Mouse (Mus musculus): ENCODE results near the gene Fxr1. TPM values are rescaled to one million over a fixed set of nuclear protein-coding genes. Genes with fewer than 3 reads are reported as not detected.
"Not testable (repeated sequence)": the region's sequence is repeated elsewhere in the genome, so short reads cannot be mapped to it uniquely, and the experiment has no call there.

Gene Fxr1
- polyA plus RNA-seq, 1 experiment from 2014 or later, result 46.3 TPM

- no peak for TF ChIP-seq CTCF (IDR thresholded peaks at IDR 0.05; ENCODE audit: low read depth)
- ATAC-seq (replicated peaks; ENCODE audit: low FRiP score, low read depth) (no peak), DNase-seq (ENCODE audit: low spot score) (peak; percentile 3)
- Histone ChIP-seq H3K27me3 (ENCODE audit: insufficient read depth, low read length) (no peaks in the 10 kb centered on the region), H3K27ac (no peak overlapping the region), H3K36me3 (ENCODE audit: insufficient read depth, low read length) (no peaks in the 10 kb centered on the region), H3K4me3 (replicated peaks; ENCODE audit: low read depth, low read length) (no peak overlapping the region), H3K9me3 (replicated peaks; ENCODE audit: low read length) (no peaks in the 10 kb centered on the region), H3K4me1 (replicated peaks; ENCODE audit: insufficient read depth, low read length) (no peaks in the 10 kb centered on the region), H3K4me2 (ENCODE audit: low read length) (no peak overlapping the region), H3K9ac (ENCODE audit: low read depth, low read length) (no peak overlapping the region)
- 73% methylated on average over 14 of the region's 14 CpGs for WGBS
Measured at GRCm38 (mm10) chr3:33993421-33994126, 26.2 kb upstream of the Fxr1 start.

- ATAC-seq (replicated peaks; ENCODE audit: low FRiP score, low read depth) (no peak), DNase-seq (ENCODE audit: low spot score) (no peak)
- H3K4me2 ChIP-seq (ENCODE audit: low read length), result no peak overlapping the region
- no peak overlapping the region for H3K4me3 ChIP-seq (replicated peaks; ENCODE audit: low read depth, low read length)
- WGBS, result 51% methylated on average over 3 of the region's 3 CpGs
- no peak for TF ChIP-seq CTCF (IDR thresholded peaks at IDR 0.05; ENCODE audit: low read depth)
- H3K27ac ChIP-seq, result no peak overlapping the region
- H3K36me3 ChIP-seq (ENCODE audit: insufficient read depth, low read length), result no peaks in the 10 kb centered on the region
- H3K4me1 ChIP-seq (replicated peaks; ENCODE audit: insufficient read depth, low read length), result no peaks in the 10 kb centered on the region
- H3K9me3 ChIP-seq (replicated peaks; ENCODE audit: low read length), result no peaks in the 10 kb centered on the region
- no peak overlapping the region for H3K9ac ChIP-seq (ENCODE audit: low read depth, low read length)
- H3K27me3 ChIP-seq (ENCODE audit: insufficient read depth, low read length), result no peaks in the 10 kb centered on the region
Measured at GRCm38 (mm10) chr3:33994127-33994488, 25.6 kb upstream of the Fxr1 start.

GRCm38 (mm10) chr3:34001691-34002090 lies 18.1 kb upstream of the Fxr1 start:
- not testable (repeated sequence) for H3K9ac ChIP-seq (ENCODE audit: low read depth, low read length); DNase-seq (ENCODE audit: low spot score); H3K4me1 ChIP-seq (replicated peaks; ENCODE audit: insufficient read depth, low read length); H3K27me3 ChIP-seq (ENCODE audit: insufficient read depth, low read length); H3K27ac ChIP-seq; H3K4me2 ChIP-seq (ENCODE audit: low read length); ATAC-seq (replicated peaks; ENCODE audit: low FRiP score, low read depth); H3K9me3 ChIP-seq (replicated peaks; ENCODE audit: low read length); H3K36me3 ChIP-seq (ENCODE audit: insufficient read depth, low read length); H3K4me3 ChIP-seq (replicated peaks; ENCODE audit: low read depth, low read length)

- Histone ChIP-seq H3K36me3 (ENCODE audit: insufficient read depth, low read length) (no peaks in the 10 kb centered on the region), H3K9ac (ENCODE audit: low read depth, low read length) (no peak overlapping the region), H3K27me3 (ENCODE audit: insufficient read depth, low read length) (no peaks in the 10 kb centered on the region), H3K9me3 (replicated peaks; ENCODE audit: low read length) (no peaks in the 10 kb centered on the region), H3K27ac (no peak overlapping the region), H3K4me1 (replicated peaks; ENCODE audit: insufficient read depth, low read length) (no peaks in the 10 kb centered on the region), H3K4me3 (replicated peaks; ENCODE audit: low read depth, low read length) (no peak overlapping the region), H3K4me2 (ENCODE audit: low read length) (no peak overlapping the region)
- DNase-seq (ENCODE audit: low spot score) (no peak), ATAC-seq (replicated peaks; ENCODE audit: low FRiP score, low read depth) (no peak)
- TF ChIP-seq CTCF (IDR thresholded peaks at IDR 0.05; ENCODE audit: low read depth), result no peak
- WGBS, result 78% methylated on average over 3 of the region's 3 CpGs
Measured at GRCm38 (mm10) chr3:34003860-34004259, 15.9 kb upstream of the Fxr1 start.

- Histone ChIP-seq H3K9me3 (replicated peaks; ENCODE audit: low read length) (no peaks in the 10 kb centered on the region), H3K4me2 (ENCODE audit: low read length) (no peak overlapping the region), H3K27ac (no peak overlapping the region), H3K27me3 (ENCODE audit: insufficient read depth, low read length) (no peaks in the 10 kb centered on the region), H3K4me1 (replicated peaks; ENCODE audit: insufficient read depth, low read length) (no peaks in the 10 kb centered on the region), H3K36me3 (ENCODE audit: insufficient read depth, low read length) (no peaks in the 10 kb centered on the region), H3K9ac (ENCODE audit: low read depth, low read length) (no peak overlapping the region), H3K4me3 (replicated peaks; ENCODE audit: low read depth, low read length) (no peak overlapping the region)
- 44% methylated on average over 2 of the region's 2 CpGs for WGBS
- DNase-seq (ENCODE audit: low spot score) (no peak), ATAC-seq (replicated peaks; ENCODE audit: low FRiP score, low read depth) (no peak)
- TF ChIP-seq CTCF (IDR thresholded peaks at IDR 0.05; ENCODE audit: low read depth), result no peak
Measured at GRCm38 (mm10) chr3:34006301-34006700, 13.4 kb upstream of the Fxr1 start.

- ATAC-seq (replicated peaks; ENCODE audit: low FRiP score, low read depth), result no peak
- Histone ChIP-seq H3K4me1 (replicated peaks; ENCODE audit: insufficient read depth, low read length) (no peaks in the 10 kb centered on the region), H3K4me2 (ENCODE audit: low read length) (no peak overlapping the region)
Measured at GRCm38 (mm10) chr3:34006824-34007223, 12.9 kb upstream of the Fxr1 start.

GRCm38 (mm10) chr3:34007611-34008010 lies 12.1 kb upstream of the Fxr1 start:
- Histone ChIP-seq H3K9me3 (replicated peaks; ENCODE audit: low read length) (no peaks in the 10 kb centered on the region), H3K4me2 (ENCODE audit: low read length) (no peak overlapping the region), H3K36me3 (ENCODE audit: insufficient read depth, low read length) (no peaks in the 10 kb centered on the region), H3K4me1 (replicated peaks; ENCODE audit: insufficient read depth, low read length) (no peaks in the 10 kb centered on the region), H3K27ac (no peak overlapping the region), H3K4me3 (replicated peaks; ENCODE audit: low read depth, low read length) (no peak overlapping the region), H3K27me3 (ENCODE audit: insufficient read depth, low read length) (no peaks in the 10 kb centered on the region), H3K9ac (ENCODE audit: low read depth, low read length) (no peak overlapping the region)
- DNase-seq (ENCODE audit: low spot score), result no peak
- WGBS, result 44% methylated on average over 4 of the region's 4 CpGs
- ATAC-seq (replicated peaks; ENCODE audit: low FRiP score, low read depth), result no peak
- no peak for TF ChIP-seq CTCF (IDR thresholded peaks at IDR 0.05; ENCODE audit: low read depth)

More at GRCm38 (mm10) chr3:34006824-34007223, 12.9 kb upstream of the Fxr1 start:
- Histone ChIP-seq H3K4me3 (replicated peaks; ENCODE audit: low read depth, low read length) (no peak overlapping the region), H3K36me3 (ENCODE audit: insufficient read depth, low read length) (no peaks in the 10 kb centered on the region), H3K27me3 (ENCODE audit: insufficient read depth, low read length) (no peaks in the 10 kb centered on the region), H3K9ac (ENCODE audit: low read depth, low read length) (no peak overlapping the region), H3K27ac (no peak overlapping the region), H3K9me3 (replicated peaks; ENCODE audit: low read length) (no peaks in the 10 kb centered on the region)
- TF ChIP-seq CTCF (IDR thresholded peaks at IDR 0.05; ENCODE audit: low read depth), result no peak
- 65% methylated on average over 3 of the region's 3 CpGs for WGBS
- no peak for DNase-seq (ENCODE audit: low spot score)
